Mouse (Mus musculus): Measurements from ENCODE around the gene Tead1.
"Not testable (repeated sequence)": the region's sequence is repeated elsewhere in the genome, so short reads cannot be mapped to it uniquely, and the experiment has no call there.

The Tead1 gene

DNA sequence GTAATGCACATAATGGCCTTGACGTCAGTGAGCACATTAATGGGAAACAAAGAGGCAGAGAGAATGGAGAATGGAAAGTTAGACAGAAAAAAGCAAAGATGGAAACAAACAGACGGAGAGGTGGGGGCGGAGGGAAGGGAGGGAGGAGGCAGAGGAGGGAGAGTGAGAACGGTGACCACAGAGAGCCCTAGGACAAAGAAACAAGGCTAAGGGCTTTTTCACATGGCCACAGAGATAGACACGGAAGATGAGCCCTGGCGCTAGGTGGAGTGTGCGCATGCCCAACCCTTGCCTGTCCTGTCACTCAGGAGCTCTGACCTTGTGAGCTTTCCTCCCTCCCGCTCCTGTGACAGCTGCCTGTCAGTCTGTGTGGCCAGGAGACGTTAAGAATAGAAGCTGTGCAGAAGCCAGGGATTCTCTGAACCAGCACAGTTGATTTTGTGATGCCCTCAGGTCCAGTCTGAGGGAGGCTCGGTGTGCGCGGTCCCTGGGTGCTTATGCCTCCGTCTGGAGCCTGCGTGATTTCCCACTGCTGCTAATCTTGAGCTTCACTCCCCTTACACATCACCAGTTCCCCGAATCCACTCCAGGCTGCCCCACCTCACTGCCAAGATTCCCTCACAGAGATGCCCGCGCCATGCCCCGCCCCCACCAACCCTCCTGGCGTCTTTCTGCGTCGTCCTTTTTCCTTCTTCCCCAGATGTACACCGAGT lies 239.3 kb downstream of the Tead1 start:
- peak; percentile 4 to 6 for DNase-seq (ENCODE audit: low spot score in 2 of 2)

DNA sequence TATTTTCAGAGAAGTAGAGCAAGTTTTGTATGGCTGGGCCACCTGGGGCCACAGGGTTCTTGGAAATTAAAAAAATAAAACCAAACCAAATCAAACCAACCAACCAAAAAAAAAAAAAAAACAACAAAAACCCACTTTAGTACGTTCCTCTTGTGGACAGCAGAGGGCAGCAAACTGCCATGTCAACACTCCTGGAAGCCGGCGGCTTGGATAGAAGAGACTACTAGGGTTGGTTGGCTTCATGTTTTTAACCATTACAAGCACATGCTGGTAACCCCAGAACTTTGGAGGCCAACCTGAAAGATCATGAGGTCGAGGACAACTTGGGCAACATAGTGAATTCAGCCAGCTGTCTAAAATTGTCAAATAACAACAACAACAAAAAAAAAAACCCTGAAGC lies 240.7 kb downstream of the Tead1 start:
- DNase-seq (ENCODE audit: low spot score in 2 of 2) = peak; percentile 12 to 26

DNA sequence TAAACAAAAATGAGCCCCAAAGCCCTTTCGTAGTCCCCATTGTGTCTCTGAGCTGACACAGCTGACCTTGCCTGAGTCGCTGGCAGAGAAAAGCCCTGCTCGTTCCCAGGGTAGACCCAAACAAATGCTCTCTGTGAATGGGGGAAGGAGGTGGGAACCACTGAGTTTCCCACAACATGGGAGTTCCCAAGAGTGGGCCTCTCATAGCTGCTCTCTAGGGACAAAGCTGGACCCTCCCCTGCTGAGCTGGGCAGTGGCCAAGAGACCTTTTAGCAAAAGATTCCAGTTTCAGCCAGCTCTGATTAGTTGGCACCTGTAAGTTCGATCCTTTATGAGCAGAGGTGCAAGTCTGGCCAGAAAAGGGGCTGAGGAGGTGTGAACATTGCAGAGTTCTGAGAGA lies 243.7 kb downstream of the Tead1 start:
- no peak for DNase-seq (ENCODE audit: low spot score in 2 of 2)

DNA sequence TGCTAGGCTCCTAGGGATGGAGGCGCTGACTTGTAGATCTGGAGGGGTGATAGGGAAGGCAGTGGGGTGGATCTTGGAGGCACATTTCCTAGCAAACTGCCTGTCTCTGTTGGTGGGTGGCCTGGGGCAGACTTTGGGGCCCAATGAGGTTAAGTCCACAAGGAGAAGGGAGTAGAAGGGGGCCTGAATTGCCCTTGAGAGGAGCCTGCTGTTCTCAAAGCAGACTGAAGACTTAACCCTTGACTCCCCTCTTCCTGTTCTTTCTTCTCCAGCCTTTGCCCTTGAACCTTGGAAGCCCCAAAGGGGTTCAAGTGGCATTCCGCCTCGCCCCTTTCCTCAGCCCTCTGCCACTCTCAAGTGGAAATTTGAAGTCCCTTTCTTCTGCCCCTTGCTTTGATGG lies 244.6 kb downstream of the Tead1 start:
- DNase-seq (ENCODE audit: low spot score in 2 of 2) = no peak

DNA sequence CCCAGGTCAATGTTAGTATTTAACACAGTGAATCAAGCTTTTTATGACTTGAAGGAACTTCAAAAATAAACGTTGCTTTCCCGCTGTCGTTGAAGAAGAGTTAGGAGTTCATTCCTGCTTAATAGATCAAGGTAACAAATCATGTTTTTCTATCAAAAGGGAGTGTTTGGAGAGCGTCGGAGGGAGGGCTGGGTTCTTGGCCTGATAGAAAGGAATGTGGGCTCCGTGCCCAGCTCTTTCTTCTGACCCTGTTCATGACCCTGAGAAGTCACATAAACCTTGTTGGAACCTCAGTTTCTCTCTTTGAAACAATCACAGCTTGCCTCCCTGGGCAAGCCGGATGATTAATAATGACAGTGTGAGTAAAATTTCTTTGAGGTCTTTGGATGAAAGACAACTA lies 251.6 kb downstream of the Tead1 start:
- no peak for DNase-seq (ENCODE audit: low spot score in 2 of 2)

DNA sequence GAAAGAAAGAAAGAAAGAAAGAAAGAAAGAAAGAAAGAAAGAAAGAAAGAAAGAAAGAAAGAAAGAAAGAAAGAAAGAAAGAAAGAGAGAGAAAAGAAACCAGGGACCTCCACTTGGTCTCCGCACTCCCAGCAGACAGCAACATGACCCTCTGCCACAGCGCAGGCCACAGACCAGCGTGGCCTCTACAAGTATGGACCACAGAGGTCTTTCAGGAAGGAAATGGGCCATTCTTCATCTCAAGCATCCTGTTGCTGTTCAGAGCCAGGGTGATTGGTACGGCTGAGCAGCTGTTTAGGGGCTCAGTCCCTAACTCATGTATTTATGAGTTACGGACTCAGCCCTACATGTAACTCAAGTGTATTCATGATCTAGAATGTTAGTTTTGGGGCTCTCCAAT lies 256.8 kb downstream of the Tead1 start:
- not testable (repeated sequence) for DNase-seq (ENCODE audit: low spot score in 2 of 2)

DNA sequence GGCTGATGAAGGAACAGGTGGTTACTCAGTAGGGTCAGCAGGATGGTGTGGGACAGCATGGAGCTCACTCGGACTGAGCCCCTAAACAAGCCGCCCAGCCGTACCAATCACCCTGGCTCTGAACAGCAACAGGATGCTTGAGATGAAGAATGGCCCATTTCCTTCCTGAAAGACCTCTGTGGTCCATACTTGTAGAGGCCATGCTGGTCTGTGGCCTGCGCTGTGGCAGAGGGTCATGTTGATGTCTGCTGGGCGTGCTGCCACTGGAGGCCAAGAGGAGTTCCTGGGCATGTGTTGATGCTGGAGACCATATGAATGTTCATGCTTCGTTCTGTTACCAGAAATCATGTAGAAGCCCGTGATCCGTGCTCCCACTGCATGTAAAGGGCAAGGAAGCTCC lies 258.0 kb downstream of the Tead1 start:
- no peak for DNase-seq (ENCODE audit: low spot score in 2 of 2)

DNA sequence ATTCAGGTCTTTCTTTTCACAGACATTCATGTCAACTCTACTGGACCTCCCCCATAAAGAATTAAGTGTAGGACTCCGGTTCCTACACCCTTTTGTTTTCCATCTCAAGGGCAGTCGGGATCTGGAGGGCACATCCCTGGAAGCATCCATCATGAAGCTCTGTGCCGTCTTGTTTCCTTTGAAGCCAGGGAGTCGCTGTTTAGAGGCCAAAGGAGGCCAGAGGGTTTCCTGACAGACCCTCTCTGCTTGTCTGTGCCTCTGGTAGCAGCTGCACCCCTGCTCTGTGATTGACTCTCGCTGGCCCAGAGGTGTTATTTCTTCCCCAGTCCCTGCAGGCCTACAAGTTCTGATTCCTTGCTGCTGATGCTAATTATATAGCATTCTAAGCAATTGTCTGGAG lies 259.8 kb downstream of the Tead1 start:
- DNase-seq (ENCODE audit: low spot score in 2 of 2) = no peak

DNA sequence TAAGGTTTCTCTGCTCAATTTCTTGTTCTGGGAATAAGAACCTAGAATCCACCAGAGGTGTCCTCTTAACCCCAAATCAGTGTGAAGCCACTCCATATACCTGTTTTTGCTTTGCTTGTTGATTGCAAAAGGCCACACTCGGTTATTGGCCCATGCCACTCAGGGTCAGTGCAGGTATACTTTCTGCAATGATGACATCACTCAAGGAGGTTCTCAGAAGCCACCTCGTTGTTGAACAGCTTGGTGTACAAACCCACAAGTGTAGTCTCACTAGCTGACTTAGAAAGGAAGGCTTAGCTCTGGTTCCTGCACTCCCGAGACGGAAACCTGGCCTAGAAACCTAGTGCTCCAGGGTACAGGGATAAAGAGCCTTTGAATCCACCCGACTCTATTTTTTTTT lies 263.4 kb downstream of the Tead1 start:
- no peak for DNase-seq (ENCODE audit: low spot score in 2 of 2)

DNA sequence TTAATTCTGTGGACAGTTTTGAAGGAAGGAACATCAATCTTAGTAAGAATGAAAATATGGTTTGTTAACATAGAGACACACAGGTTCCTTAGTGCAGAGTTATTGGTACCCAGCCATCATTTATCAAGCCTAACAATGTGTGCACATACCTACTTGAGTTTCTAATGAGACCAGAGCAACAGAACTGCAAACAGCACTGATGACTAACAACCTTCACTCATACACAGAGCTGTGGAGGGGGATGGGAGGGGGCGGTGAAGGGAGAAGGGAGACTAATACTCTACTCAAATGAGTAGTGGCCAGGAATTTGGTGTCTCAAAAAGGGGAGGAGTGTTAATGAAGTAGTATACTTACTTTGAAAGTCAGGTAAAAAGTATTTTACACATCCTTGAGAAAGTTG lies 263.9 kb downstream of the Tead1 start:
- DNase-seq (ENCODE audit: low spot score in 2 of 2) = no peak

DNA sequence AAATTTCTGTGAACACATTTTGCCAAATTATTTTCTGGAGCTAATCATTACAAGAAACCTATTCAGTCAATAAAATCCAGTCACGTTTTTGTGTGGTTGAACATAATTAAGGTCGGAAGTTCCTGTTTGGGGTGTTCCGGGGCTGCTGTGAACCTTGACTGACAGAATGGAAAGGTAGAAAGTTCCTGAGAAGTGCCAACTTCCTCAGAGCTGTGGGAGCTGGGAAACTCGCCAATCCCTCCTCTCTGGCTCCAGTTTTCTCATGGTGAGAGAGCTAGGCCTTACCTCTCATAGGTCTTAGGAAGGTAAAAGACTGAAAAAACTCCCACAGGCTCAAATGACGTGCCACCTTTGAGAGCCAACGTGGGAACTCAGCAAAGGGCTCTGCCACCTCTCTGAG lies 267.6 kb downstream of the Tead1 start:
- no peak for DNase-seq (ENCODE audit: low spot score in 2 of 2)

DNA sequence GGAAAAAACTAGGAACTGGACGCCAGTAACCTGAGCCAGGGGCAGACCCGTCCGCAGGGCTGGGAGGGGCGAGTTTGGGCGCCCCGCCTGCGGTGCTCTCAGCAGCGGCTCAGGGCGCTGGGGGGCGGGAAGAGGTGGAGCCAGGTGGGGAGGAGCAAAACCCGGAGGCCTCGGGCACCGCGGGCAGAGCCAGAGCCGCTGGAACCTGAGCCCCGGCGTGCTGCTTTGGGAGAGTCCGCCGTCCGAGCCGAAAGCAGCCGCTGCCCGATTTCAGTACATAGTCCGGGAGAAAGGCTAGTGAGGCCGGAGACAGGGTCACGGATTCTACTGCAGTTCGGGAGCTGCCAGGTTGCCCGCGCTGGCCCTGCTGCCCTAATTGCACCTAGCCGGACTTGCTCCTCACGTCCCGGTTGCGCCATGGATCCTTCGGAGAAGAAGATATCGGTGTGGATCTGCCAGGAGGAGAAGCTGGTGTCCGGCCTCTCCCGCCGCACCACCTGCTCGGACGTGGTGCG lies 274.7 kb downstream of the Tead1 start, which contains the start of gene Rassf10:
TSS of gene Rassf10 (plus strand) at position 186 of the 515 bp plus-strand sequence.
- DNase-seq (ENCODE audit: low spot score in 2 of 2) = peak; percentile 2 to 4

DNA sequence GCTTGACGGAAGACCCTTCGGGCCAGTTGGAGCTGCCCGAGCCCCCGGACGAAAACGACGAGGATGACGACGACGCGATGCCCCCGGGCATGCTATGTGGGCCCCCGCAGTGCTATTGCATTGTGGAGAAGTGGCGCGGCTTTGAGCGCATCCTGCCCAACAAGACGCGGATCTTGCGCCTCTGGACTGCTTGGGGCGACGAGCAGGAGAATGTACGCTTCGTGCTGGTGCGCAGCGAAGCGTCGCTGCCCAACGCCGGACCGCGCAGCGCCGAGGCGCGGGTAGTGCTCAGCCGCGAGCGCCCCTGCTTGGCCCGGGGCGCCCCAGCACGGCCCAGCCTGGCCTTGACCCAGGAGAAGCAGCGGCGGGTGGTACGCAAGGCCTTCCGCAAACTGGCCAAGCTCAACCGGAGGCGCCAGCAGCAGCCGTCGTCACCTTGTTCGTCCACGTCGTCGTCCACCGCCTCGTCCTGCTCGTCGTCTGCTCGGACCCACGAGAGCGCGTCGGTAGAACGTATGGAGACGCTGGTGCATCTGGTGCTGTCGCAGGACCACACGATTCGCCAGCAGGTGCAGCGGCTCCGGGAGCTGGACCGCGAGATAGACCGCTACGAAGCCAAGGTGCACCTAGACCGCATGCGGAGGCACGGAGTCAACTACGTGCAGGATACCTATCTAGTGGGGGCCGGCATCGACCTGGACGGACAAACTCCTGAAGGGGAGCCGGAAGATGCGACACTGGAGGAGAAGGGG lies 275.4 kb downstream of the Tead1 start:
- no peak for DNase-seq (ENCODE audit: low spot score in 2 of 2)

DNA sequence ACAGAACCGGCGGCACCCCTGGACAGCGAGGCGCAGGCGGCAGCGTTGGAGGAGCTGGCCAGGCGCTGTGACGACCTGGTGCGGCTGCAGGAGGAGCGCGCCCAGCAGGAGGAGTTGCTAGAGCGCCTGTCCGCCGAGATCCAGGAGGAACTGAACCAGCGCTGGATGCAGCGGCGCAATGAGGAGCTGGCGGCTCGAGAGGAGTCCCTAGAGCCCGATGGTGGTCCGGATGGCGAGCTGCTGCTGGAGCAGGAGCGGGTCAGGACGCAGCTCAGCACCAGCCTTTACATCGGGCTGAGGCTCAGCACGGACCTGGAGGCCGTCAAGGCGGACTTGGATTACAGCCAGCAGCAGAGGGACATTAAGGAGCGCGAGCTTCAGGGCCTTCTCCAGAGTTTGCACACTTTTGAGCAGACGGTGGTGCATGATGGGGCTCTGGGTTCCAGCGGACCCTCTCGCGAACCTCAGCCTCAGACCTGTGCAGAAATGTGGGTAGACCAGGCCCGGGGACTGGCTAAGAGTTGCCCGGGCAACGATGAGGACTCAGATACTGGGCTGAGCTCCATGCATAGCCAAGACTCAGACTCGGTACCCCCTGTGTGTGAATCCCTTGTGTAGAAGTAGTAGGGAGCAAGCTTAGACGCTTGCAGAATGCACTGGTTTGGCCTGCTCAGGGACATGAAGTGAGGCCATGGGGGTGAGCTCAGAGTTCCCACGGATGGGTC lies 276.1 kb downstream of the Tead1 start:
- no peak for DNase-seq (ENCODE audit: low spot score in 2 of 2)

DNA sequence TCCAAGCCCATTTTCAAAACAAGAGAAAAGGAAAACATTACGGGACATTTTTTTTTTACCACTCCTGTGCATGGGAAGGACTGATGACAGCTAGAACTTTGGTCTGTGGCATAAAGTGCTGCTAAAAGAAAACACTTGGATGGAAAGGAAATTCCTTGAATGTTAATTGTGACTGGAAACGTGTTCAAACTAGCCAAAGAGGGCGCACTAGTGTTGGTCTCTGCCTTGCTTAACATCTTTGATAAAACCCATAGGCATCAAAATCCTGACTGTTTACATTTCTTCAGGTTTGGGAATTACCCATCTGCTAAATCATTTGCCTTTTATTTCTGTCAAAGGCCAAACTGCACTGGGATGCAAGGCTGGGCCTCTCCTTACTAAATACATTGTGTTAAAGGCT lies 276.8 kb downstream of the Tead1 start:
- DNase-seq (ENCODE audit: low spot score in 2 of 2) = no peak

All from right cerebral cortex, postnatal 36 days (tissue).